Mouse (Mus musculus) forebrain, embryonic 12.5 days (tissue): ENCODE data around the gene Hist2h4. TPM values are rescaled to one million over a fixed set of nuclear protein-coding genes. Genes with fewer than 3 reads are reported as not detected.
"Not testable (repeated sequence)": the region's sequence is repeated elsewhere in the genome, so short reads cannot be mapped to it uniquely, and the experiment has no call there.

Experiments
- ATAC-seq: fragments of 200-750 bp; cut with Nextera tagmentation; 2 replicates; pipeline ENCODE4 v1.8.0; 2017; ENCODE audit warnings: moderate TSS enrichment; ENCODE audit not compliant: low FRiP score
- H3K27ac ChIP-seq: fragments of 300-500 bp; sonication (generic); 2 replicates; pipeline ENCODE4 v1.5.1; 2016; ENCODE audit warnings: mild to moderate bottlenecking
- H3K27me3 ChIP-seq: fragments of 300-500 bp; sonication (generic); 2 replicates; pipeline ENCODE4 v1.6.1; 2016; ENCODE audit warnings: mild to moderate bottlenecking
- H3K36me3 ChIP-seq: fragments of 300-500 bp; sonication (generic); replicated peaks from 2 replicates; pipeline ENCODE4 v1.6.1; 2016; ENCODE audit warnings: mild to moderate bottlenecking
- H3K4me1 ChIP-seq: fragments of 300-500 bp; sonication (generic); 2 replicates; pipeline ENCODE4 v1.6.1; 2016
- H3K4me2 ChIP-seq: fragments of 300-500 bp; sonication (generic); 2 replicates; pipeline ENCODE4 v1.6.1; 2016; ENCODE audit warnings: mild to moderate bottlenecking, moderate library complexity
- H3K4me3 ChIP-seq: fragments of 300-500 bp; sonication (generic); replicated peaks from 2 replicates; pipeline ENCODE4 v1.5.1; 2016; ENCODE audit warnings: mild to moderate bottlenecking
- H3K9ac ChIP-seq: fragments of 300-500 bp; sonication (generic); 2 replicates; pipeline ENCODE4 v1.6.1; 2016; ENCODE audit warnings: mild to moderate bottlenecking
- H3K9me3 ChIP-seq: fragments of 300-500 bp; sonication (generic); 2 replicates; pipeline ENCODE4 v1.6.1; 2016
- WGBS: fragments of 180-500 bp; shearing (Covaris S2); methylation state at CpG from one replicate; pipeline ENCODE4 v1.1.7; 2016; 5-methylcytosine and 5-hydroxymethylcytosine counted together
- microRNA-seq: library from miRNA; unstranded; fragments of <30 nt; microRNA quantifications from one replicate; pipeline ENCODE4, GENCODE M21; 2017
- polyA plus RNA-seq: library from polyadenylated mRNA; unstranded; fragments of >200 nt; fragmentation: Nextera tagmentation; extraction: Ambion mirVana; gene quantifications from 2 replicates; pipeline ENCODE4 v1.2.1, GENCODE M21; 2016

Gene Hist2h4
- polyA plus RNA-seq, 1 experiment from 2014 or later, result 19.5 TPM

GRCm38 (mm10) chr3:96222774-96223173 lies 40.3 kb downstream of the Hist2h4 start:
- peak overlapping the region; percentile 72 for H3K4me2 ChIP-seq
- H3K27ac ChIP-seq, result no peak overlapping the region
- H3K36me3 ChIP-seq, result no peaks in the 10 kb centered on the region
- H3K4me1 ChIP-seq, result peaks cover 55% of the 10 kb centered on the region
- 87% methylated on average over 4 of the region's 4 CpGs for WGBS
- H3K9ac ChIP-seq, result 0 out of 2 replicates have a peak overlapping the region, but pooled peaks have one; percentile 87
- no peaks in the 10 kb centered on the region for H3K27me3 ChIP-seq
- no peaks in the 10 kb centered on the region for H3K9me3 ChIP-seq
- H3K4me3 ChIP-seq, result no peak overlapping the region
- no peak for ATAC-seq

- H3K4me2 ChIP-seq, result peak overlapping the region; percentile 72
- H3K9me3 ChIP-seq, result no peaks in the 10 kb centered on the region
- no peak for ATAC-seq
- H3K4me1 ChIP-seq, result peaks cover 55% of the 10 kb centered on the region
- H3K27me3 ChIP-seq, result no peaks in the 10 kb centered on the region
- H3K9ac ChIP-seq, result peak overlapping the region; percentile 87
- peak overlapping the region; percentile 99 for H3K27ac ChIP-seq
- 13% methylated on average over 9 of the region's 9 CpGs for WGBS
- H3K36me3 ChIP-seq, result no peaks in the 10 kb centered on the region
- peak overlapping the region; percentile 62 for H3K4me3 ChIP-seq
Observed at GRCm38 (mm10) chr3:96221640-96222038, 41.5 kb downstream of the Hist2h4 start.

- under 1% methylated on average over 43 of the region's 43 CpGs for WGBS
- H3K4me1 ChIP-seq, result peaks cover 50% of the 10 kb centered on the region
Observed at GRCm38 (mm10) chr3:96220765-96221639, 42.1 kb downstream of the Hist2h4 start, which contains the start of the genes Hist2h2ac and Hist2h2be. Gene Hist2h2ac, minus strand, starts transcription at chr3:96220880. Gene Hist2h2be, plus strand, starts transcription at chr3:96221119.

GRCm38 (mm10) chr3:96220131-96220764 lies 42.9 kb downstream of the Hist2h4 start:
- H3K27ac ChIP-seq, result peak overlapping the region; percentile 99
- H3K4me1 ChIP-seq, result peaks cover 42% of the 10 kb centered on the region
- peak overlapping the region; percentile 62 for H3K4me3 ChIP-seq
- peak; percentile 28; the same call in 1 of the 2 replicates for ATAC-seq
- H3K36me3 ChIP-seq, H3K27me3 ChIP-seq, H3K9me3 ChIP-seq: not testable (repeated sequence)
- under 1% methylated on average over 39 of the region's 47 CpGs for WGBS
- H3K9ac ChIP-seq, result peak overlapping the region; percentile 87
- H3K4me2 ChIP-seq, result peak overlapping the region; percentile 72

More at GRCm38 (mm10) chr3:96220765-96221639, 42.1 kb downstream of the Hist2h4 start, which contains the start of the genes Hist2h2ac and Hist2h2be:
- Histone ChIP-seq H3K4me3 (peak within 1 kb of the TSS; percentile 62), H3K9me3 (no peaks in the 10 kb centered on the region), H3K36me3 (no peaks in the 10 kb centered on the region), H3K4me2 (peak within 1 kb of the TSS; percentile 72), H3K27ac (peak within 1 kb of the TSS; percentile 99), H3K9ac (peak within 1 kb of the TSS; percentile 87), H3K27me3 (no peaks in the 10 kb centered on the region)
- peak; percentile 87 for ATAC-seq

GRCm38 (mm10) chr3:96219661-96220130 lies 43.4 kb downstream of the Hist2h4 start, which contains the start of the genes Bola1 and Hist2h2ab:
Gene Bola1, minus strand, starts transcription at chr3:96219709.
Gene Hist2h2ab, plus strand, starts transcription at chr3:96219865.
- no peaks in the 10 kb centered on the region for H3K27me3 ChIP-seq
- peak within 1 kb of the TSS; percentile 99 for H3K27ac ChIP-seq
- peak within 1 kb of the TSS; percentile 62 for H3K4me3 ChIP-seq
- H3K4me1 ChIP-seq, result peaks cover 37% of the 10 kb centered on the region
- H3K9me3 ChIP-seq, result no peaks in the 10 kb centered on the region
- ATAC-seq, result peak; percentile 92
- under 1% methylated on average over 37 of the region's 37 CpGs for WGBS
- peak within 1 kb of the TSS; percentile 87 for H3K9ac ChIP-seq
- no peaks in the 10 kb centered on the region for H3K36me3 ChIP-seq
- H3K4me2 ChIP-seq, result peak within 1 kb of the TSS; percentile 72

GRCm38 (mm10) chr3:96219191-96219641 lies 43.9 kb downstream of the Hist2h4 start:
- peak; percentile 24 for ATAC-seq

More at GRCm38 (mm10) chr3:96219191-96219641, 43.9 kb downstream of the Hist2h4 start:
- H3K27ac ChIP-seq, result peak overlapping the region; percentile 99
- peak overlapping the region; percentile 87 for H3K9ac ChIP-seq
- no peaks in the 10 kb centered on the region for H3K27me3 ChIP-seq
- peak overlapping the region; percentile 72 for H3K4me2 ChIP-seq
- H3K9me3 ChIP-seq, result no peaks in the 10 kb centered on the region
- WGBS, result under 1% methylated on average over 12 of the region's 12 CpGs
- peak overlapping the region; percentile 62 for H3K4me3 ChIP-seq
- H3K4me1 ChIP-seq, result peaks cover 34% of the 10 kb centered on the region
- H3K36me3 ChIP-seq, result no peaks in the 10 kb centered on the region

Small RNAs within 50 kb of the gene (microRNA-seq; reads per million reads assigned to microRNA genes)
- gene Gm44492 (not detected), gene Gm47311 (not detected), gene Gm47313 (not detected)

Other genes starting within 250 kb of the Hist2h4 start
- gene Vps45, start 204.8 kb downstream of the Hist2h4 start, polyA plus RNA-seq, result 39.2 and 47.0 TPM in 2 replicates
- gene Otud7b, start 158.8 kb downstream of the Hist2h4 start, polyA plus RNA-seq, result 14.0 and 15.5 TPM in 2 replicates
- gene Mtmr11, start 101.3 kb downstream of the Hist2h4 start, polyA plus RNA-seq, result 13.4 and 17.8 TPM in 2 replicates
- gene Sf3b4, start 91.0 kb downstream of the Hist2h4 start, polyA plus RNA-seq, result 185 and 201 TPM in 2 replicates
- 22.9 and 24.3 TPM in 2 replicates for gene Sv2a, start 82.2 kb downstream of the Hist2h4 start, polyA plus RNA-seq
- 72.2 and 77.9 TPM in 2 replicates for gene Bola1, start 43.6 kb downstream of the Hist2h4 start, polyA plus RNA-seq
- gene Hist2h2ab, start 43.4 kb downstream of the Hist2h4 start, polyA plus RNA-seq, result 1.1 and 1.7 TPM in 2 replicates
- gene Hist2h2ac, start 42.4 kb downstream of the Hist2h4 start, polyA plus RNA-seq, result 13.8 and 14.0 TPM in 2 replicates
- gene Hist2h2be, start 42.2 kb downstream of the Hist2h4 start, polyA plus RNA-seq, result 14.9 and 15.4 TPM in 2 replicates
- gene Hist2h3c2, start 24.2 kb downstream of the Hist2h4 start, polyA plus RNA-seq, result 11.6 and 17.3 TPM in 2 replicates
- gene Hist2h2aa2, start 23.0 kb downstream of the Hist2h4 start, polyA plus RNA-seq, result 79.4 and 86.1 TPM in 2 replicates
- 18.5 and 21.0 TPM in 2 replicates for gene Hist2h2aa1, start 17.8 kb downstream of the Hist2h4 start, polyA plus RNA-seq
- gene Hist2h3c1, start 16.6 kb downstream of the Hist2h4 start, polyA plus RNA-seq, result not detected in 2 replicates
- gene Hist2h3b, start 5.3 kb upstream of the Hist2h4 start, polyA plus RNA-seq, result 94.8 and 111 TPM in 2 replicates
- 22.9 and 28.6 TPM in 2 replicates for gene Hist2h2bb, start 6.4 kb upstream of the Hist2h4 start, polyA plus RNA-seq
- gene Fcgr1, start 30.7 kb upstream of the Hist2h4 start, polyA plus RNA-seq, result 0.54 and 0.56 TPM in 2 replicates
- not detected in 2 replicates for gene BC107364, start 189.0 kb upstream of the Hist2h4 start, polyA plus RNA-seq